Mouse (Mus musculus) stomach, postnatal 0 days (tissue): ENCODE measurements around the gene Ppp5c.

ENCODE experiments used
- CTCF ChIP-seq: IDR thresholded peaks from 2 replicates; pipeline ENCODE4 v1.5.1; 2016; ENCODE audit warnings: antibody characterized with exemption, low read depth, mild to moderate bottlenecking, moderate library complexity
- EP300 ChIP-seq: optimal IDR thresholded peaks from 2 replicates; pipeline ENCODE3; 2016; ENCODE audit warnings: antibody characterized with exemption

DNA sequence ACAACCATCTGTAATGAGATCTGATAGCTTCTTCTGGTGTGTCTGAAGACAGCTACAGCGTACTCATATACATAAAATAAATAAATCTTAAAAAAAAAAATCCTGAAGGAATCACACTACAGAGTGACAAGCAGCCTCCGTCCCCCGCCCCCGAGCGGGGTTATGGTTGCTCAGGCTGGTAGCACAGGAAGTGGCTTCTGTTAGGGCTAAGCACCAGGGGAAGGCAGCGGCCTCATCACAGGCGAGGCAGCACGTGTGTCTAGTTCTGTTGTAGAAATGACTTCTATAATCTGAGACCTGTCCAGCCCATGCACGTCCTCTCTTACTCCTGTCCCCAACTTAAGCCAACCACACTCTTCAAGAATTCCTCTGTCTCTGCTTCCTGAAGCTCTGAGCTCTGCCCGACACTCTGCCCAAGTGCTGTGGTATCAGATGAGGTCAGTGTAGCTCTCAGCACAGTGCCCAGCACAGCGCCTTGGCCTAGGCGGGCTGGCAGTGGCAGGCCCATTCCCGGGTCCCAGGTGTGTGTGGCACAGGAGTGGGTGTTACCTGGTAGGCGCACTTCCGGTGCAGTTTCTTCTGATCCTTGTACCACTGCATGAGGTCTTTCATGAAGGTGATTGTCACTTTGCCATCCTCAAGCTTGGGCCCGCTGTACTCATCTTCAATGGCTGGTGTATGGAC is 18.3 kb downstream of the Ppp5c start:
- TF ChIP-seq CTCF, result no peak
- TF ChIP-seq EP300, result no peak
